Mouse (Mus musculus): ENCODE measurements around the gene Snf8.

- no peak for TF ChIP-seq POLR2A (IDR thresholded peaks at IDR 0.05; ENCODE audit: borderline replicate concordance, control insufficient read depth, low read depth, low read length)
- no peak for TF ChIP-seq CTCF (IDR thresholded peaks at IDR 0.05; ENCODE audit: control insufficient read depth, insufficient read depth, low read length)
Measured at GRCm38 (mm10) chr11:96087981-96088380, 53.3 kb downstream of the Snf8 start.
